Mouse (Mus musculus) ES-E14 (cell line): ENCODE results near the gene Itgb4.

Experiments
- CHD2 ChIP-seq: IDR thresholded peaks from 2 replicates; pipeline ENCODE4 v1.6.1; 2014; ENCODE audit warnings: mild to moderate bottlenecking, low read depth, low read length, inconsistent platforms
- HCFC1 ChIP-seq: IDR thresholded peaks from 2 replicates; pipeline ENCODE4 v1.6.1; 2012; ENCODE audit warnings: low read length, inconsistent platforms, borderline replicate concordance; ENCODE audit not compliant: insufficient read depth
- MAFK ChIP-seq: IDR thresholded peaks from 2 replicates; pipeline ENCODE4 v1.6.1; 2014; ENCODE audit warnings: mild to moderate bottlenecking, low read depth, low read length, inconsistent platforms; ENCODE audit not compliant: insufficient read depth
- ZC3H11A ChIP-seq: IDR thresholded peaks from 2 replicates; pipeline ENCODE4 v1.6.1; 2012; ENCODE audit warnings: low read depth, mild to moderate bottlenecking, inconsistent platforms, low read length, borderline replicate concordance
- ZNF384 ChIP-seq: IDR thresholded peaks from 2 replicates; pipeline ENCODE4 v1.6.1; 2012; ENCODE audit warnings: low read depth, low read length, inconsistent platforms

GRCm38 (mm10) chr11:116009661-116010060 is 35.2 kb downstream of the Itgb4 start:
- TF ChIP-seq CHD2 (no peak), HCFC1 (no peak), ZC3H11A (no peak), ZNF384 (no peak), MAFK (no peak)
